Mouse (Mus musculus): Measurements from ENCODE around the gene Dnaja1. TPM values are rescaled to one million over a fixed set of nuclear protein-coding genes. Genes with fewer than 3 reads are reported as not detected.

The Dnaja1 gene
- polyA plus RNA-seq, 1 experiment from 2014 or later, result 673 TPM

DNA sequence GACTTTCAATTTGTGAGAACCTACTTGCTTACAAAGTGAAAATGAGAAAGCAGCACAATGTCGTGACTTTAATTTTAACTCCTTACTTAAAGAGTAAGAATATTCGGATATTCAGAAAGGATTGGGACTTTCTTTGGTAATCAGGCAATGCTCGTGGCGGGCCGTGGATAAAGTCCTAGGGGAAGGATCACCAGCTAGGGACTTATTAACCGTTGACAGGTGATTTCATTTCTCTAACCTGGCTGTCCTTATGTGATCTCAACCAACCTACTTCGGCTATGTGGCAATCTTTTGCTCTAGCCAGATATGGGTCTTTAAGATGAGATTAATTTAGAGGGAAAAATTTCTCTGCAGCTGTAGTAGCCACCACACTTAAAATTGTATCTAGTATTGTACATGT, 3.2 kb downstream of the Dnaja1 start:
- Histone ChIP-seq H3K9ac (ENCODE audit: low read depth, low read length) (no peak overlapping the region), H3K4me3 (ENCODE audit: low read length) (peak overlapping the region; percentile 22; the same call in 1 of the 2 replicates), H3K4me2 (ENCODE audit: low read length) (peak overlapping the region; percentile 86), H3K36me3 (ENCODE audit: control insufficient read depth, insufficient read depth, low read length) (peaks cover 31% of the 10 kb centered on the region), H3K27ac (ENCODE audit: low read depth, low read length) (no peak overlapping the region), H3K4me1 (ENCODE audit: control insufficient read depth, insufficient read depth, low read depth, low read length) (peaks cover 31% of the 10 kb centered on the region), H3K27me3 (replicated peaks; ENCODE audit: control insufficient read depth, insufficient read depth, low read length) (no peaks in the 10 kb centered on the region), H3K9me3 (ENCODE audit: control insufficient read depth, low read length) (no peaks in the 10 kb centered on the region)
- ATAC-seq, result no peak
- WGBS, result 80% methylated on average over 7 of the region's 7 CpGs

DNA sequence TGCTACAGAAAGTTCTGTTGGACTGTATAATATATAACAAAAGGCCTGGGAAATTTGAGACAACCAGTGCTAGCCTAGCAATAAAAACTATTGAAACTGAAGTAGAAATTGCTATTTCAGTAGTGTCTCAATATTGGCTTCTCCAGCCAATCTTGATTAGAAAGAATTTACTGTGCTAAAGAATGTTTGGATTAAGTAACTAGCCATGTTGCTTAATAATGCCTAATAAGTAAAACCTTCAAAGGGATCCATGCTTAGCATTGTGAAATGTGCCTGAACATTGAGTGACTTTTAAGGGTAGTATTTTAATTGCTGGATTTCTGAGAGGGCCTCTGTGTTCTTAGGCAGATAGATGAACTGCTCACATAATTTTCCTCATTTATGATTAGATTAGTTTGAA, 3.6 kb downstream of the Dnaja1 start:
- no peak for ATAC-seq
- Histone ChIP-seq H3K4me1 (ENCODE audit: control insufficient read depth, insufficient read depth, low read depth, low read length) (peaks cover 31% of the 10 kb centered on the region), H3K27me3 (replicated peaks; ENCODE audit: control insufficient read depth, insufficient read depth, low read length) (no peaks in the 10 kb centered on the region), H3K36me3 (ENCODE audit: control insufficient read depth, insufficient read depth, low read length) (peaks cover 31% of the 10 kb centered on the region), H3K4me3 (ENCODE audit: low read length) (no peak overlapping the region), H3K9ac (ENCODE audit: low read depth, low read length) (no peak overlapping the region), H3K27ac (ENCODE audit: low read depth, low read length) (no peak overlapping the region), H3K4me2 (ENCODE audit: low read length) (peak overlapping the region; percentile 86; the same call in 1 of the 2 replicates), H3K9me3 (ENCODE audit: control insufficient read depth, low read length) (no peaks in the 10 kb centered on the region)

GRCm38 (mm10) chr4:40727247-40727646, 5.3 kb downstream of the Dnaja1 start:
- 84% methylated on average over 1 of the region's 1 CpGs for WGBS
- no peaks in the 10 kb centered on the region for H3K27me3 ChIP-seq (replicated peaks; ENCODE audit: control insufficient read depth, insufficient read depth, low read length)
- H3K9me3 ChIP-seq (ENCODE audit: control insufficient read depth, low read length), result no peaks in the 10 kb centered on the region
- no peak overlapping the region for H3K9ac ChIP-seq (ENCODE audit: low read depth, low read length)
- no peak overlapping the region for H3K4me2 ChIP-seq (ENCODE audit: low read length)
- peaks cover 43% of the 10 kb centered on the region for H3K36me3 ChIP-seq (ENCODE audit: control insufficient read depth, insufficient read depth, low read length)
- peaks cover 25% of the 10 kb centered on the region for H3K4me1 ChIP-seq (ENCODE audit: control insufficient read depth, insufficient read depth, low read depth, low read length)
- H3K27ac ChIP-seq (ENCODE audit: low read depth, low read length), result no peak overlapping the region
- no peak overlapping the region for H3K4me3 ChIP-seq (ENCODE audit: low read length)
- ATAC-seq, result no peak

- no peaks in the 10 kb centered on the region for H3K27me3 ChIP-seq (replicated peaks; ENCODE audit: control insufficient read depth, insufficient read depth, low read length)
- no peak overlapping the region for H3K9ac ChIP-seq (ENCODE audit: low read depth, low read length)
- no peak overlapping the region for H3K4me3 ChIP-seq (ENCODE audit: low read length)
- H3K4me1 ChIP-seq (ENCODE audit: control insufficient read depth, insufficient read depth, low read depth, low read length), result peaks cover 2% of the 10 kb centered on the region; the same call in 1 of the 2 replicates
- no peak overlapping the region for H3K4me2 ChIP-seq (ENCODE audit: low read length)
- no peaks in the 10 kb centered on the region for H3K9me3 ChIP-seq (ENCODE audit: control insufficient read depth, low read length)
- no peak for ATAC-seq
- H3K36me3 ChIP-seq (ENCODE audit: control insufficient read depth, insufficient read depth, low read length), result peaks cover 48% of the 10 kb centered on the region
- H3K27ac ChIP-seq (ENCODE audit: low read depth, low read length), result no peak overlapping the region
These were observed 9.3 kb downstream of the Dnaja1 start for GRCm38 (mm10) chr4:40731262-40731661.

- no peaks in the 10 kb centered on the region for H3K9me3 ChIP-seq (ENCODE audit: control insufficient read depth, low read length)
- peak; percentile 40; the same call in 1 of the 2 replicates for ATAC-seq
- no peak overlapping the region for H3K4me2 ChIP-seq (ENCODE audit: low read length)
- 67% methylated on average over 1 of the region's 1 CpGs for WGBS
- no peaks in the 10 kb centered on the region for H3K4me1 ChIP-seq (ENCODE audit: control insufficient read depth, insufficient read depth, low read depth, low read length)
- no peak overlapping the region for H3K27ac ChIP-seq (ENCODE audit: low read depth, low read length)
- no peak overlapping the region for H3K9ac ChIP-seq (ENCODE audit: low read depth, low read length)
- H3K4me3 ChIP-seq (ENCODE audit: low read length), result no peak overlapping the region
- peaks cover 40% of the 10 kb centered on the region for H3K36me3 ChIP-seq (ENCODE audit: control insufficient read depth, insufficient read depth, low read length)
- H3K27me3 ChIP-seq (replicated peaks; ENCODE audit: control insufficient read depth, insufficient read depth, low read length), result no peaks in the 10 kb centered on the region
These were observed 13.4 kb downstream of the Dnaja1 start for GRCm38 (mm10) chr4:40735351-40735750.

DNA sequence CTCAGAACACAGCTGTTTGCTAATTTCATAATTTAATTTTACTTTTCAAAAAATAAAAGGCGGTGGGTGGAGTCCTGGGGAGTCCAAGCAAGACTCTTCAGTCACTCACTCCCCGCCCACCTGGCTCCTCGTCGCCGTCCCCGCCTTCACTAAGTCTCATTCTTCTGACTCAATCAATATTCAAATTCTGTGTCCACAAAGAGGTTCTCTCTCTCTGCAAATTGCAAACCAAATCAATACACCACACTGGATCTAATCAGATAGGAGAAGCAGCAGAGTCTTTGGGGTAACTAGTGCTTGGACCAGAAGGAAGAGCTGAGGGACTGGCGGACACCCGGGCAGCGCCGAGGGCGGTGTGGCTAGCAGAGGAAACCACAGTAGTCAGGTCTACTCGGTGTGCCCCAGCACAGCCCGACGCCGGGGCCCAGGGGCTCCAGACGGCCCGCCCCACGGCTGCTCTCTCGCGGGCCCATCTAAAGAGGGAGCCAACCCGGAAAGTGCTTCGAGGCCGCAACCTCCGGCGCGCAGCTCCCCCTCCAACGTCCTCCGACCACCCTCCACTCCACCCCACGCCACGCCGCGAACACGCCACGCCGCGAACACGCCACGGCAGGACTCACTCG, 35.3 kb downstream of the Dnaja1 start:
- Histone ChIP-seq H3K4me3 (ENCODE audit: low read length) (peak overlapping the region; percentile 72), H3K4me2 (ENCODE audit: low read length) (peak overlapping the region; percentile 88), H3K9ac (ENCODE audit: low read depth, low read length) (peak overlapping the region; percentile 81), H3K4me1 (ENCODE audit: control insufficient read depth, insufficient read depth, low read depth, low read length) (peaks cover 6% of the 10 kb centered on the region), H3K9me3 (ENCODE audit: control insufficient read depth, low read length) (no peaks in the 10 kb centered on the region), H3K27ac (ENCODE audit: low read depth, low read length) (no peak overlapping the region), H3K27me3 (replicated peaks; ENCODE audit: control insufficient read depth, insufficient read depth, low read length) (no peaks in the 10 kb centered on the region), H3K36me3 (ENCODE audit: control insufficient read depth, insufficient read depth, low read length) (peaks cover 23% of the 10 kb centered on the region)
- under 1% methylated on average over 38 of the region's 39 CpGs for WGBS
- peak; percentile 87 for ATAC-seq

DNA sequence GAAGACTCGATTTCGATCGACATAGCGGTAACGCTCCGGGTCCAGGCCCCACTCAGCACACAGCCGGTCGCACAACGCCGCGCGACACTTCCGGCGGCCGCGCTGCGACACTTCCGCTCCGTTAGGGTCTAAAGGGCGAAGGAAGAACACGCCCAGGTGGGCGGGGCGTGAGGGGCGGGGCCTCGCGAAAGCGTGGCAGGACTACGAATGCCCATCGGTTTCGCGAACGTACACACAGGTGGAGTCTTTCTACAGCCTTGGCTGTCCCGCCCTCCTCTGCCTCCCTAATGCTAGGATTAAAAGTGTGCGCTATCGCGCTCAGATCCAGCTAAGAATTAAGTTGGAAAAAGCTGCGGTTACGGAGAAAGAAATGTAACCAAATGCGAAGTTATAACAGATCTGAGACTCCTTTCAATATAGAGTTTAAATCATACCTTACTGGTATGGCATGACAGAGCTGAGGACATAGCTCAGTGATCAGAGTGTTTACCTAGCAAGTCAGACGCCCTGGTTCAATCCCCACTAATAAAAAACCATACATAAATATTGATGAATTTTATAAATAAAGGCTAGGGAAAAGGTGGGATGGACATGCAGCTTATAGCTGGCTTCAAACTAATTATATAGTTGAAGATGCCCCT, 36.0 kb downstream of the Dnaja1 start, which contains the start of gene Smu1:
Smu1 (minus strand) TSS at position 144 of the 641 bp plus-strand sequence.
- under 1% methylated on average over 40 of the region's 40 CpGs for WGBS
- Histone ChIP-seq H3K27ac (ENCODE audit: low read depth, low read length) (no peak within 1 kb of the TSS), H3K9ac (ENCODE audit: low read depth, low read length) (peak within 1 kb of the TSS; percentile 81), H3K9me3 (ENCODE audit: control insufficient read depth, low read length) (no peaks in the 10 kb centered on the region), H3K36me3 (ENCODE audit: control insufficient read depth, insufficient read depth, low read length) (peaks cover 20% of the 10 kb centered on the region), H3K27me3 (replicated peaks; ENCODE audit: control insufficient read depth, insufficient read depth, low read length) (no peaks in the 10 kb centered on the region), H3K4me2 (ENCODE audit: low read length) (peak within 1 kb of the TSS; percentile 88), H3K4me1 (ENCODE audit: control insufficient read depth, insufficient read depth, low read depth, low read length) (peaks cover 6% of the 10 kb centered on the region), H3K4me3 (ENCODE audit: low read length) (peak within 1 kb of the TSS; percentile 72)
- peak; percentile 99 for ATAC-seq

DNA sequence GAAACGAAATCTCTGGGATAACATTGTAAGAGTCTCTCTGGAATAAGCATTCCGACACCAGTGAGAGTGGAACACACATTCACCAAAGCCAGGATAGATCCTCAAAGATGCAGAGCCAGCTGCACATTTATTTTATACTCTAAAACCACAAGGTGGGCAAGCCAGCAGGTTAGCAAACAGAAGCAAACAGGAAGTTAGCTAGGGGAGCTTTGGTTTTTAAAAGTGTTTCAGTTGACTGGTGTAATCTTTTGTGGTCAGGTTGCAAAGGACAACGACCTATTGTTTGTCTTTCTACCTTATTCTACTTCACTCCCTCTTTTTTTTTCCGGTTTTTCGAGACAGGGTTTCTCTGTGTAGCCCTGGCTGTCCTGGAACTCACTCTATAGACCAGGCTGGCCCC, 37.9 kb downstream of the Dnaja1 start:
- ATAC-seq, result no peak
- Histone ChIP-seq H3K27me3 (replicated peaks; ENCODE audit: control insufficient read depth, insufficient read depth, low read length) (no peaks in the 10 kb centered on the region), H3K4me3 (ENCODE audit: low read length) (no peak overlapping the region), H3K4me1 (ENCODE audit: control insufficient read depth, insufficient read depth, low read depth, low read length) (peaks cover 6% of the 10 kb centered on the region), H3K36me3 (ENCODE audit: control insufficient read depth, insufficient read depth, low read length) (peaks cover 4% of the 10 kb centered on the region), H3K9me3 (ENCODE audit: control insufficient read depth, low read length) (no peaks in the 10 kb centered on the region), H3K4me2 (ENCODE audit: low read length) (no peak overlapping the region), H3K9ac (ENCODE audit: low read depth, low read length) (no peak overlapping the region), H3K27ac (ENCODE audit: low read depth, low read length) (no peak overlapping the region)
- WGBS, result 60% methylated on average over 5 of the region's 5 CpGs

Data from hindbrain, embryonic 16.5 days (tissue).